Mouse (Mus musculus) midbrain, postnatal 0 days (tissue): ENCODE results near the gene Tbc1d30. TPM values are rescaled to one million over a fixed set of nuclear protein-coding genes. Genes with fewer than 3 reads are reported as not detected.

Experiments
- ATAC-seq: fragments of 200-750 bp; cut with Nextera tagmentation; 2 replicates; pipeline ENCODE4 v1.8.0; 2017; ENCODE audit warnings: moderate number of reproducible peaks, mild to moderate bottlenecking, moderate TSS enrichment, moderate library complexity; ENCODE audit not compliant: low FRiP score
- DNase-seq: peaks from one replicate; pipeline ENCODE4 v3.0.0-alpha.2; 2015; ENCODE audit warnings: low spot score
- H3K27ac ChIP-seq: fragments of 300-500 bp; sonication (generic); 2 replicates; pipeline ENCODE4 v1.5.1; 2014; ENCODE audit warnings: low read depth, mild to moderate bottlenecking, low read length, mixed read lengths
- H3K27me3 ChIP-seq: fragments of 300-500 bp; sonication (generic); 2 replicates; pipeline ENCODE4 v1.6.1; 2014; ENCODE audit warnings: low read length, control low read depth, mixed read lengths; ENCODE audit not compliant: insufficient read depth
- H3K36me3 ChIP-seq: fragments of 300-500 bp; sonication (generic); 2 replicates; pipeline ENCODE4 v1.6.1; 2014; ENCODE audit warnings: low read length, control low read depth, mixed read lengths; ENCODE audit not compliant: insufficient read depth
- H3K4me1 ChIP-seq: fragments of 300-500 bp; sonication (generic); 2 replicates; pipeline ENCODE4 v1.6.1; 2014; ENCODE audit warnings: mild to moderate bottlenecking, control low read depth, antibody characterized with exemption, low read length, mixed read lengths; ENCODE audit not compliant: insufficient read depth
- H3K4me2 ChIP-seq: fragments of 300-500 bp; sonication (generic); 2 replicates; pipeline ENCODE4 v1.6.1; 2014; ENCODE audit warnings: low read depth, mild to moderate bottlenecking, low read length, mixed read lengths; ENCODE audit not compliant: poor library complexity, severe bottlenecking
- H3K4me3 ChIP-seq: fragments of 300-500 bp; sonication (generic); 2 replicates; pipeline ENCODE4 v1.5.1; 2014; ENCODE audit warnings: low read depth, mild to moderate bottlenecking, low read length, moderate library complexity
- H3K9ac ChIP-seq: fragments of 300-500 bp; sonication (generic); replicated peaks from 2 replicates; pipeline ENCODE4 v1.6.1; 2014; ENCODE audit warnings: mild to moderate bottlenecking, low read length, moderate library complexity, mixed read lengths; ENCODE audit not compliant: poor library complexity, severe bottlenecking
- H3K9me3 ChIP-seq: fragments of 300-500 bp; sonication (generic); 2 replicates; pipeline ENCODE4 v1.6.1; 2016; ENCODE audit warnings: low read length, control low read depth
- CTCF ChIP-seq: IDR thresholded peaks from 2 replicates; pipeline ENCODE4 v1.5.1; 2016; ENCODE audit warnings: antibody characterized with exemption, mild to moderate bottlenecking
- WGBS: fragments of 180-500 bp; shearing (Covaris S2); extraction: QIAGEN DNeasy Blood & Tissue Kit; methylation state at CpG from one replicate; pipeline ENCODE4 v1.1.7; 2014; 5-methylcytosine and 5-hydroxymethylcytosine counted together
- polyA plus RNA-seq: library from polyadenylated mRNA; unstranded; fragments of >200 nt; fragmentation: Nextera tagmentation; extraction: Ambion mirVana; gene quantifications from 2 replicates; pipeline ENCODE4 v1.2.1, GENCODE M21; 2015
- total RNA-seq: library from RNA; depleted of rRNA; stranded (reverse); fragments of >200 nt; gene quantifications from 2 replicates; pipeline ENCODE4 v1.2.3, GENCODE M21; 2014

The Tbc1d30 gene
- total and polyA plus RNA-seq, 2 experiments from 2014 or later, result 8.3 to 49.1 TPM

GRCm38 (mm10) chr10:121252781-121253180 lies 98.3 kb downstream of the Tbc1d30 start:
- no peaks in the 10 kb centered on the region for H3K9me3 ChIP-seq
- no peak overlapping the region for H3K27ac ChIP-seq
- DNase-seq, result no peak
- H3K27me3 ChIP-seq, result no peaks in the 10 kb centered on the region
- no peaks in the 10 kb centered on the region for H3K4me1 ChIP-seq
- no peak overlapping the region for H3K4me2 ChIP-seq
- ATAC-seq, result no peak
- peak; percentile 60 for TF ChIP-seq CTCF
- 78% methylated on average over 7 of the region's 7 CpGs for WGBS
- no peak overlapping the region for H3K9ac ChIP-seq
- H3K36me3 ChIP-seq, result no peaks in the 10 kb centered on the region
- H3K4me3 ChIP-seq, result no peak overlapping the region

GRCm38 (mm10) chr10:121251191-121251590 lies 99.9 kb downstream of the Tbc1d30 start:
- no peak overlapping the region for H3K4me3 ChIP-seq
- H3K27me3 ChIP-seq, result no peaks in the 10 kb centered on the region
- 73% methylated on average over 8 of the region's 8 CpGs for WGBS
- no peak overlapping the region for H3K27ac ChIP-seq
- DNase-seq (no peak), ATAC-seq (no peak)
- no peaks in the 10 kb centered on the region for H3K4me1 ChIP-seq
- no peak overlapping the region for H3K9ac ChIP-seq
- TF ChIP-seq CTCF, result no peak
- H3K4me2 ChIP-seq, result no peak overlapping the region
- H3K36me3 ChIP-seq, result no peaks in the 10 kb centered on the region
- no peaks in the 10 kb centered on the region for H3K9me3 ChIP-seq

- ATAC-seq, result no peak
- no peaks in the 10 kb centered on the region for H3K27me3 ChIP-seq
- no peak overlapping the region for H3K27ac ChIP-seq
- no peak overlapping the region for H3K4me2 ChIP-seq
- H3K4me1 ChIP-seq, result no peaks in the 10 kb centered on the region
- no peaks in the 10 kb centered on the region for H3K9me3 ChIP-seq
- H3K9ac ChIP-seq, result no peak overlapping the region
- no peak for TF ChIP-seq CTCF
- WGBS, result 92% methylated on average over 4 of the region's 4 CpGs
- no peak for DNase-seq
- H3K36me3 ChIP-seq, result no peaks in the 10 kb centered on the region
- no peak overlapping the region for H3K4me3 ChIP-seq
Observed at GRCm38 (mm10) chr10:121249820-121250219, 101.3 kb downstream of the Tbc1d30 start.

- H3K27me3 ChIP-seq, result no peaks in the 10 kb centered on the region
- DNase-seq (no peak), ATAC-seq (no peak)
- no peak for TF ChIP-seq CTCF
- no peak overlapping the region for H3K27ac ChIP-seq
- 95% methylated on average over 11 of the region's 11 CpGs for WGBS
- no peak overlapping the region for H3K4me2 ChIP-seq
- H3K4me1 ChIP-seq, result no peaks in the 10 kb centered on the region
- H3K9me3 ChIP-seq, result no peaks in the 10 kb centered on the region
- H3K4me3 ChIP-seq, result no peak overlapping the region
- no peaks in the 10 kb centered on the region for H3K36me3 ChIP-seq
- no peak overlapping the region for H3K9ac ChIP-seq
Observed at GRCm38 (mm10) chr10:121247545-121247944, 103.5 kb downstream of the Tbc1d30 start.

- 80% methylated on average over 21 of the region's 21 CpGs for WGBS
- ATAC-seq, result no peak
- Histone ChIP-seq H3K27me3 (no peaks in the 10 kb centered on the region), H3K9me3 (no peaks in the 10 kb centered on the region), H3K4me2 (no peak overlapping the region), H3K27ac (no peak overlapping the region), H3K36me3 (no peaks in the 10 kb centered on the region), H3K9ac (no peak overlapping the region), H3K4me3 (no peak overlapping the region), H3K4me1 (no peaks in the 10 kb centered on the region)
- no peak for TF ChIP-seq CTCF
- no peak for DNase-seq
Observed at GRCm38 (mm10) chr10:121246971-121247370, 104.1 kb downstream of the Tbc1d30 start.

- H3K36me3 ChIP-seq, result no peaks in the 10 kb centered on the region
- no peaks in the 10 kb centered on the region for H3K4me1 ChIP-seq
- 84% methylated on average over 23 of the region's 23 CpGs for WGBS
- ATAC-seq (no peak), DNase-seq (no peak)
- H3K9me3 ChIP-seq, result no peaks in the 10 kb centered on the region
- no peak overlapping the region for H3K9ac ChIP-seq
- H3K27me3 ChIP-seq, result no peaks in the 10 kb centered on the region
- no peak overlapping the region for H3K27ac ChIP-seq
- no peak overlapping the region for H3K4me3 ChIP-seq
- TF ChIP-seq CTCF, result no peak
- no peak overlapping the region for H3K4me2 ChIP-seq
Observed at GRCm38 (mm10) chr10:121243373-121244207, 107.5 kb downstream of the Tbc1d30 start.
